Mouse (Mus musculus): ENCODE data around the gene Ano4. TPM values are rescaled to one million over a fixed set of nuclear protein-coding genes. Genes with fewer than 3 reads are reported as not detected.

Gene Ano4
- not detected for polyA plus RNA-seq (2012; fragmentation: generic; extraction: Trizol)

DNA sequence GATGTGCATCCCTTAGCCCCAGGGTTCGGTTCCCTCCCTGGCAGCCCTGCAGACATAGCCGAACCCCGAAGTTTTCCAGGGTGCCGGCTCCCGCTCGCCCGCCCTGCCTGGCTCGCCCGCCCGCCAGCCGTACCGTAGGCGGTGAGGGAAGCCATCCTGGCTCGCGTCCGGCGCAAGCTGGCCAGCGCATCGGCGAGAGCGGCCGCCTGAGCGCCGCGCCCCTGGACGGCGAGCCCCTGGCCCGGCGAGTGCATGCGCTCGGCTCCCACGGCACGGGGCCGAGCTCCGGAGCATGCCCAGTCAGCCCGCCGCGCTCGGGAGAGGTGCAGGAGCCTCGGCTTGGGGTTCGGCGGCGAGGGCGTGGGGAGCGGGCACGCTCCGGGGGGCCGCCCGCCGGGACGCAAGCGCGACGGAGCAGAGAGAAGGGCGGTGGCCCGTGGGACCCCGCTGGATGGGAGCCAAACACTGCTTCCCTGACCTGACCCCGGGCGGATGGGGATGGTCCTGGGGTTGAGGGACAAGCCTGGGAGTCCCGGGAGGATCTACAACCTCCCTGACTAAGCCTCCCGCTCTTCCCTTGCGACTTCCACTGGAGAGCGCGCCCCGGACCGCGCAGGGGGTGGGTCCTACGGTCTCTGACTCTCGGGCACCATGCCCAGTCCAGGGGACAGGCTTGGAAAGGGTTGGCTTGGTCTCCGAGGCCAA is at the start of gene Ano4:
Gene Ano4 (minus strand): TSS at position 272 of the 705 bp plus-strand sequence.
- Histone ChIP-seq H3K27me3 (ENCODE audit: control insufficient read depth, insufficient read depth, insufficient read length) (peaks cover 9% of the 10 kb centered on the region), H3ac (ENCODE audit: control insufficient read depth, insufficient read length) (no peak within 1 kb of the TSS), H3K4me3 (no peak within 1 kb of the TSS), H3K36me3 (ENCODE audit: control insufficient read depth, insufficient read depth) (no peaks in the 10 kb centered on the region), H3K4me2 (ENCODE audit: low read depth) (no peak within 1 kb of the TSS), H3K79me2 (ENCODE audit: control insufficient read depth, insufficient read depth) (no peaks in the 10 kb centered on the region)
- TF ChIP-seq SRF (IDR thresholded peaks at IDR 0.05; ENCODE audit: control insufficient read depth, insufficient read length, low read depth) (no peak), TCF3 (IDR thresholded peaks at IDR 0.05; ENCODE audit: insufficient read length, low read depth) (no peak), MAX (IDR thresholded peaks at IDR 0.05; ENCODE audit: low read depth) (no peak), POLR2A (IDR thresholded peaks at IDR 0.05; ENCODE audit: insufficient read length, low read depth) (no peak), REST (IDR thresholded peaks at IDR 0.05; ENCODE audit: insufficient read depth, insufficient read length) (no peak), TCF12 (IDR thresholded peaks at IDR 0.05; ENCODE audit: insufficient read depth, poor library complexity, severe bottlenecking) (no peak), CEBPB (IDR thresholded peaks at IDR 0.05; ENCODE audit: insufficient read depth, poor library complexity, severe bottlenecking) (no peak), POLR2AphosphoS2 (IDR thresholded peaks at IDR 0.05; ENCODE audit: insufficient read length, low read depth) (no peak), USF1 (IDR thresholded peaks at IDR 0.05; ENCODE audit: low read depth) (no peak), E2F4 (IDR thresholded peaks at IDR 0.05; ENCODE audit: insufficient read depth) (no peak), MYOD1 (IDR thresholded peaks at IDR 0.05; ENCODE audit: control insufficient read depth in 1 of 3, insufficient read length in 2 of 3, low read depth in 2 of 3) (no peak)

DNA sequence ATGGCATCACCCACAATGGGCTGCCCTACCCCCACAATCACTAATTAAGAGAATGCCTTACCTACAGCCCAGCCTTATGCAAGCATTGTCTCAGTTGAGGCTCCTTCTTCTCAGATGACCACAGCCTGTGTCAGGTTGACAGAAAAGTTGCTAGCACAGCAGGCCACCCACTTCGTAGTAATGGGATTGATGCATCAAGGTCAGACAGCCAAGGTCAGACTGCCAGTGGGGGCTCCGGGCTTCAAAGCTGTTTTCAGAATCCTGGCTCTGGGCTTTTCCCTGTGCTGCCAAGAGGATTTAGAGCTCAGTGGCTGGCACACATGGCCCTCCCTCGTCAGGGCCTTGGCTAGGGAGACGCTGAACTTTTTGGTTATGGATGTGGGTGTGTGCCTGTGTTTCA is 48.1 kb upstream of the Ano4 start:
- H3K36me3 ChIP-seq (ENCODE audit: control insufficient read depth, insufficient read depth): no peaks in the 10 kb centered on the region
- no peak overlapping the region for H3K4me3 ChIP-seq
- H3K4me2 ChIP-seq (ENCODE audit: low read depth): no peak overlapping the region
- no peak overlapping the region for H3ac ChIP-seq (ENCODE audit: control insufficient read depth, insufficient read length)
- H3K79me2 ChIP-seq (ENCODE audit: control insufficient read depth, insufficient read depth): no peaks in the 10 kb centered on the region
- H3K27me3 ChIP-seq (ENCODE audit: control insufficient read depth, insufficient read depth, insufficient read length): no peaks in the 10 kb centered on the region
- TF ChIP-seq POLR2AphosphoS2 (IDR thresholded peaks at IDR 0.05; ENCODE audit: insufficient read length, low read depth) (no peak), MAX (IDR thresholded peaks at IDR 0.05; ENCODE audit: low read depth) (no peak), USF1 (IDR thresholded peaks at IDR 0.05; ENCODE audit: low read depth) (no peak), SRF (IDR thresholded peaks at IDR 0.05; ENCODE audit: control insufficient read depth, insufficient read length, low read depth) (no peak), TCF3 (IDR thresholded peaks at IDR 0.05; ENCODE audit: insufficient read length, low read depth) (no peak), CEBPB (IDR thresholded peaks at IDR 0.05; ENCODE audit: insufficient read depth, poor library complexity, severe bottlenecking) (no peak), MYOD1 (IDR thresholded peaks at IDR 0.05; ENCODE audit: control insufficient read depth in 1 of 3, insufficient read length in 2 of 3, low read depth in 2 of 3) (no peak), TCF12 (IDR thresholded peaks at IDR 0.05; ENCODE audit: insufficient read depth, poor library complexity, severe bottlenecking) (no peak), REST (IDR thresholded peaks at IDR 0.05; ENCODE audit: insufficient read depth, insufficient read length) (no peak), E2F4 (IDR thresholded peaks at IDR 0.05; ENCODE audit: insufficient read depth) (no peak), MYOG (IDR thresholded peaks at IDR 0.05; ENCODE audit: control insufficient read depth in 1 of 3, insufficient read depth in 1 of 3, insufficient read length in 2 of 3, low read depth in 2 of 3) (no peak), POLR2A (IDR thresholded peaks at IDR 0.05; ENCODE audit: insufficient read length, low read depth) (no peak)

GRCm38 (mm10) chr10:89391571-89392163 is 47.1 kb upstream of the Ano4 start:
- Histone ChIP-seq H3K36me3 (ENCODE audit: control insufficient read depth, insufficient read depth) (no peaks in the 10 kb centered on the region), H3K4me3 (no peak overlapping the region), H3K4me2 (ENCODE audit: low read depth) (no peak overlapping the region), H3ac (ENCODE audit: control insufficient read depth, insufficient read length) (no peak overlapping the region), H3K79me2 (ENCODE audit: control insufficient read depth, insufficient read depth) (no peaks in the 10 kb centered on the region), H3K27me3 (ENCODE audit: control insufficient read depth, insufficient read depth, insufficient read length) (no peaks in the 10 kb centered on the region)
- TF ChIP-seq SRF (IDR thresholded peaks at IDR 0.05; ENCODE audit: control insufficient read depth, insufficient read length, low read depth) (no peak), CEBPB (IDR thresholded peaks at IDR 0.05; ENCODE audit: insufficient read depth, poor library complexity, severe bottlenecking) (no peak), USF1 (IDR thresholded peaks at IDR 0.05; ENCODE audit: low read depth) (no peak), TCF3 (IDR thresholded peaks at IDR 0.05; ENCODE audit: insufficient read length, low read depth) (no peak), MYOD1 (IDR thresholded peaks at IDR 0.05; ENCODE audit: control insufficient read depth in 1 of 3, insufficient read length in 2 of 3, low read depth in 2 of 3) (no peak), E2F4 (IDR thresholded peaks at IDR 0.05; ENCODE audit: insufficient read depth) (no peak), POLR2AphosphoS2 (IDR thresholded peaks at IDR 0.05; ENCODE audit: insufficient read length, low read depth) (no peak), TCF12 (IDR thresholded peaks at IDR 0.05; ENCODE audit: insufficient read depth, poor library complexity, severe bottlenecking) (no peak), MYOG (IDR thresholded peaks at IDR 0.05; ENCODE audit: control insufficient read depth in 1 of 3, insufficient read depth in 1 of 3, insufficient read length in 2 of 3, low read depth in 2 of 3) (no peak), MAX (IDR thresholded peaks at IDR 0.05; ENCODE audit: low read depth) (no peak), REST (IDR thresholded peaks at IDR 0.05; ENCODE audit: insufficient read depth, insufficient read length) (no peak), POLR2A (IDR thresholded peaks at IDR 0.05; ENCODE audit: insufficient read length, low read depth) (no peak)

GRCm38 (mm10) chr10:89386461-89386860 is 41.9 kb upstream of the Ano4 start:
- H3K36me3 ChIP-seq (ENCODE audit: control insufficient read depth, insufficient read depth): no peaks in the 10 kb centered on the region
- no peak for TF ChIP-seq E2F4 (IDR thresholded peaks at IDR 0.05; ENCODE audit: insufficient read depth)
- TF ChIP-seq SRF (IDR thresholded peaks at IDR 0.05; ENCODE audit: control insufficient read depth, insufficient read length, low read depth): no peak
- TF ChIP-seq POLR2A (IDR thresholded peaks at IDR 0.05; ENCODE audit: insufficient read length, low read depth): no peak
- no peak for TF ChIP-seq CEBPB (IDR thresholded peaks at IDR 0.05; ENCODE audit: insufficient read depth, poor library complexity, severe bottlenecking)
- TF ChIP-seq MYOG (IDR thresholded peaks at IDR 0.05; ENCODE audit: control insufficient read depth in 1 of 3, insufficient read depth in 1 of 3, insufficient read length in 2 of 3, low read depth in 2 of 3): no peak
- no peak for TF ChIP-seq TCF3 (IDR thresholded peaks at IDR 0.05; ENCODE audit: insufficient read length, low read depth)
- no peak for TF ChIP-seq USF1 (IDR thresholded peaks at IDR 0.05; ENCODE audit: low read depth)
- no peak for TF ChIP-seq REST (IDR thresholded peaks at IDR 0.05; ENCODE audit: insufficient read depth, insufficient read length)
- TF ChIP-seq TCF12 (IDR thresholded peaks at IDR 0.05; ENCODE audit: insufficient read depth, poor library complexity, severe bottlenecking): no peak
- no peak for TF ChIP-seq MYOD1 (IDR thresholded peaks at IDR 0.05; ENCODE audit: control insufficient read depth in 1 of 3, insufficient read length in 2 of 3, low read depth in 2 of 3)
- no peak for TF ChIP-seq POLR2AphosphoS2 (IDR thresholded peaks at IDR 0.05; ENCODE audit: insufficient read length, low read depth)
- no peak for TF ChIP-seq MAX (IDR thresholded peaks at IDR 0.05; ENCODE audit: low read depth)
- H3K79me2 ChIP-seq (ENCODE audit: control insufficient read depth, insufficient read depth): no peaks in the 10 kb centered on the region
- no peaks in the 10 kb centered on the region for H3K27me3 ChIP-seq (ENCODE audit: control insufficient read depth, insufficient read depth, insufficient read length)
- H3K4me3 ChIP-seq: no peak overlapping the region
- no peak overlapping the region for H3K4me2 ChIP-seq (ENCODE audit: low read depth)
- no peak overlapping the region for H3ac ChIP-seq (ENCODE audit: control insufficient read depth, insufficient read length)
